Mouse (Mus musculus): Measurements from ENCODE around the gene Fbxo17.
"Not testable (repeated sequence)": the region's sequence is repeated elsewhere in the genome, so short reads cannot be mapped to it uniquely, and the experiment has no call there.

The Fbxo17 gene

DNA sequence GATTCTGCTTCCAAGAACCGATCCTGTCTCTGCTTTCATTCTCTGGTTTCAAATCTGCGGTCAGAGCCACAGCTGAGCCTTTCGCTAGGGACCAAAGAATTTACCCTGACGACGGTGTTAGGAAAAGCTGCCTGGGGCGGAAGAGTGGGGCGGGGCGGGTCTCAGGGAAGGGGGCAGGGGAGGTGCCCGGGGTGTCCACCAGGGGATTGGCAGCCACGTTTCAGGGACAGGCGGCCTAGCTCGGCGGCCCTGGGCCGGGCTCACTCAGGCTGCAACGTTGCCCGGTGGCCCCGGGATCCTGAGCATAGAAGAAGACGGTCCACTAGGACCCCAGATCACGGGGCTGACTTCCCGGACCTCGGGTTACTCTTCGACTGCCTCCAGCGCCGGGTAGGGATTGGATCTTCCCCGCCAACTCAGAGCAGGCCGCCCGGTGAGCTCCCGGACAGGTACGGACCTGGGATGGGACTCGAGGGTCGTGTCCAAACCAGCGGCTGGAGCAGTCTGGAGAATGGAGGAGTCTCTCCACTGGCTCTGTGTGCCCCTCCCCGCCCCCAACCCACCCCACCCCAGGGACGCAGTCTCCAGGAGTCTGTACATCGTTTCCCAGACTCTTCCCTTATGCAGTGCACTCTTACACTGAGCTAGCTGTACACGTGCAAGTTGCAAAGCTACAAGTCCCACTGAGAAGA, at the start of gene Fbxo17:
Fbxo17 (plus strand) TSS at position 215 of the 692 bp plus-strand sequence.
- DNase-seq (ENCODE audit: extremely low spot score) = peak; percentile 80

DNA sequence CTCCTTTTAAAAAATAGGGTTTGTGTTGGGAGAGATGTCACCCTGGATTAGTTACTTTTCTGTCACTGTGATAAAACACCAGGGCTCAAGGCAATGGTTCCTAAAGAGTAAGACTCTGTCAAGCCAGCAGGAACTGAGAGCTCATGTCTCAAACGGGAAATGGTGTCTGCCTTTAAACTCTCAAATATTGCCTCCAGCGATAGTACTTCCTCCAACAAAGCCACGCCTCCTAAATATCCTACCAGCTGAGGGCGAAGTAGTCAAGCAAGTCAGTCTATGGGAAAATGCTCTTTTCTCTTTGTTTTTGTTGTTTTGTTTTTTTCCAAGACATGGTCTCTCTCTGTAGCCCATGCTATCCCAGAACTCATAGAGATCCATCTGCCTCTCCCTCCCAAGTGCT, 45.4 kb upstream of the Fbxo17 start:
- no peak for DNase-seq (ENCODE audit: extremely low spot score)

DNA sequence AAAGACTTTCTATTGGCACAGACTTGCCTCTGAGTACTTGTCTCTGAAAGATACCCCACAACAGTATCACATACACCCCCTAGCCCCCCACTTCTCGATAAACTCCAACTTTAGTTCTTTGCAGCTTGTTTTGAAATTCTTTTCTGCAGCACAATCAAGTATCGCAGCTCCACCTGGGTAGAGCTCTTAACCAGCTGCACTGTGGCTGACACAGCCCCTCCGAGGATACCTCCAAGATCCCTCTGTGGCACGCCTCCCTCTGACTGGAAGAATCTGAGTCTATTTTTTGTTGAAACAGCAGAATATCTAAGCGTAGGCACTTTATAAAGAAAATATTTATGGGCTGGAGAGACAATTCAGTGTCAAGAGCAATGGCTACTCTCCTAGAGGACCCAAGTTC, 44.3 kb upstream of the Fbxo17 start:
- DNase-seq (ENCODE audit: extremely low spot score) = no peak

DNA sequence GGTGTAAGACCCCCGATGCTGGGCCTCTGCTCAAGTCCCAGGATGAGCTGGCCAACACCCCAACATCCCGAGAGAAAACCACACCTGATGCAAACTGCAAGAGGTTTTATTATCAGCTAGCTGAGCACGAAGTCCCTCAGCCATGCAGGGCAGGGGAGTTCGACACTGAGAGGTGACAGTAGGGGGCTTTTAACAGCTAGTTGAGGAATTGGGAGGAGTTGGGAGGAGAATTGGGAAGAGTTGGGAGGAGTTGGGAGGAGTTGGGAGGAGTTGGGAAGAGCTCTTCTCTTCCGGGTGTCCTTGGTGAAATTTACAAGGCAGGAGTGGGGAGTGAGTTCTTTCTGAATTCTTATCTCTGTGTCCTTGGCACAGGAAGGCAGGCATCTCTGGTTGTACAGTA, 43.8 kb upstream of the Fbxo17 start:
- DNase-seq (ENCODE audit: extremely low spot score) = not testable (repeated sequence)

DNA sequence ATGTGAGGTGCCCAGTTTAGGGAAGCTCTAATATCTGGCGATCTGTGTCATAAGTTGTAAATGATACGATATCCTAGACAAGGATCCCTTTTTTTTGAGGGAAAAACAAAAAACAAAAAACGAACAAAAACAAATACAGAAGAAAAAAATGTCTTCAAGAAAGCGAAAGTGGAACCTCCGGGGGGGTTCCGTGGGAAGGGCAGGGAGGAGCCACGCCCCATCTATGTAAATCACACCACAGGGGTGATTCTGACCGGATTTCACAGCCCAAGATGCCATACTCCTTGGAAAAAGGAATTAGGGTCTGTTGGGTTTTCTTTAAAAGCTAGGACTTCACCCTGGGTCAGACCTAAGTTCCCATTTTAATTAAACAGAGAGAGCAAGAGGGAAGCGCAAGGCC, 41.6 kb upstream of the Fbxo17 start:
- DNase-seq (ENCODE audit: extremely low spot score) = no peak

DNA sequence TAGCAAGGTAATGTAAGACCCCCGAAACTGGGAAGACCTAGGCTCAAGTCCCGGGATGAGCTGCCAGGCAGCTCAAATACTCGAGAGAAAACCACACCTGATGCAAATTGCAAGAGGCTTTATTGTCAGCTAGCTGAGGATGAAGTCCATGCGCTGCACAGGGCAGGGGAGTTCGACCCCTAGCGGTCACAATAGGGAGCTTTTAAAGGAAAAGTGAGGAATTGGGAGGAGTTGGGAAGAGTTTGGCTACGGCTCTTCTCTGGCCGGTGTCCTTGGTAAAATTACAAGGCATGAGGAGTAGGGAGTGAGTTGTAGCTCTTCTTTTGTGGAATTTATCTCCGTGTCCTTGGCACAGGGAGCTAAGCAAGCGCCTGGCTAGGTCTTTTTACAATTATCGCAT, 40.9 kb upstream of the Fbxo17 start:
- DNase-seq (ENCODE audit: extremely low spot score) = peak; percentile 27

DNA sequence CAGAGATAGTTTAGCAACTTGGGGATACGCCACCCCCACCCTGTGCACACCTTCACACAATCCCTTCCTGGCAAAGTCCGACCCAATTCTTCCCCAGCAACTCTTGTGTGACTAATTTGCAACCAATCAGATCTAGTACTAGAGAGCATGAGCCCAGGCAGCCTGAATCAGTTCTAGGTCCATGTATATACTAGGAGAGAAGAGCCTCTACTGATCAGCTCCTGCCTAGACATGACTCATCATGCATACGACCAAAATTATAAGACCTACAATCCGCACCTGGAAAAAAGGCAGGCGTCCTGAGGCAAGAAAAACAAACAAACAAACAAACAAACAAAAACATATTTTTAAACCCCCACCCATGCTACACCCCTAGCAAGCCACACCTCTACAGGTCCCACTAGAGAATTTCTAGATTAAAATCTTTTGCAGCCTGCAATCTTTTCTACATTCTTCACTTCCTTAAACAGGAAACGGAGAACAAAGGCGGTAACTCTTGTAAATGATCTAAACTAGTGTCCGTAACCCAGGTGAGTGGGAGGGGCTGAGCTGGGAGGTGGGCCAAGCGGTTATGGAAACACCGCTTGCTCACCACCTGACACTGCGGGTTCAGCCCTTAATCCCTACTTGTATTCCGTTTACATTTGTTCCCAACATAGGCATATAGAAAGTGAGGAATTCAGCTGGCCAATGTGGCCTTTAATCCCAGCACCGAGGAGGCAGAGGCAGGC, 39.6 kb upstream of the Fbxo17 start:
- no peak for DNase-seq (ENCODE audit: extremely low spot score)

DNA sequence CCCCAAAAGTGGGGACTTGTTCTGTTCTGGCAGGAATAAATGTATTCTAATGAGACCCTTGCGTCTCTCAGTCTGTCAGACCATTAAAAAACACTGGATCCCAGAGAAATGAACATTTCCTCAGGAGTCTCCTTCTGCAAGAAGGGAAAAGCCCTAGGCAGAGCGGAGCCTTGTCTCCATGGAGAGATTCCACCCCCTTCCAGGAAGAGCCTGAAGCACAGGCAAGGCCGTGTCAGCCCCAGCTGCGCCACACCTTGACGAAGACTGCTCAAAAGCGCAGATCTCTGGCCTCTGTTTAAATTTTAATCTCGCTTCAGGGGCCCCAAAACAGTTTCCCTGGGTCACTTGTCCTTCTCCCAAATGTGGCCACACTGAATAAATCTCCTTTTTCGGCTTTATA, 39.0 kb upstream of the Fbxo17 start:
- no peak for DNase-seq (ENCODE audit: extremely low spot score)

DNA sequence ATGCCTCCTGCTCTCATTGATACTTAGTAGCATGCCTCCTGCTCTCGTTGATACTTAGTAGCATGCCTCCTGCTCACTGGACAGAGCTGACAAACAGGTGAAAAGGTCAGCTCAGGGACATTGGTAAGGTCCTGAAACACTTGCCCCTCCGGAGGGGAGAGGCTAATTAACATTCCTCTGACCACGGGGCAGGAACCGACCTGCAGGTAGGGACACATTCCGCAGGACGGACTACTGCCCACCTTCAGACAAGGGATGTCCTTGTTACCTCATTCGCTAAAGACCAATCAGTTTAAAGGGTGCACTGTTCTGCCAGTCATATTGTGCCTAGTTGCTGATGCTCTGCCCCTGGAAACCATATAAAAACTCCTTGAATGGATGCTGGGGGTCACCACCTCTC, 25.5 kb upstream of the Fbxo17 start:
- no peak for DNase-seq (ENCODE audit: extremely low spot score)

DNA sequence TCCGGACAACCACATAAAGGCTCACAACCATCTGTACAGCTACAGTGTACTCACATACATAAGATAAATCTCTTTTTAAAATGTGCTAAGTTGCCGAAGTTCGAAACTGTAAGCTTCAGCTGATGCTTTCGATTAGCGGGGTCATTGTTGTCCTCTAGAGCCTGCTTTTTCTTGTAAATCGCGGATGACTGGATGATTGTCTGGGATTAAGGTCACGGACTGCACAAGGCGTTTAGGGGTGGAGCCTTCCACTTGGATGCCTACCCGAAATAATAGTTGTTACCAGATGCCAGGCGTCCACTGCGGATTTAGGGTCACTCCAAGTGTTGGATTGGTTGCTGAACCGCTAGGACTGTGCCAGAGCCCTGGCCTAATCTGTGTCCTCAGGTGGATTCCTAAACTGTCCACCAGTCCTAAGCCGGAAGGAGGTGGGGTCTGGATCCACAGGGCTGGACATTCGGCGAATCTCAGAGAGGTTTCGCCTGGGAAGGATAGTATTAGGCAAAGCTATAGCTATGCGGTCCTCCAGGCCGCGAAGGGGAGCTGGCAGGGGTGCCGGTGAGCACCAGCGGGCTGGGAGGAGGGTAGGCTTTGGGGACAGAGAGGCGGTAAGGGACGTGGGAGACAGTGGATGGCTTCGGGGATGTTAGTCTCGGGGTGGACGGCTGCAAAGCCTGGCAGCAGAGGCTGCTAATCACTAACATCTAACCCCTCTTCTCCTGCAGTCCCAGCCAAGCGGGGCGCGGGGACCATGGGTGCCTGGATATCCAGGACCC, 23.9 kb upstream of the Fbxo17 start, which contains the start of gene Fbxo27:
Fbxo27 (plus strand) TSS at position 305 of the 776 bp plus-strand sequence.
- peak; percentile 48 for DNase-seq (ENCODE audit: extremely low spot score)

DNA sequence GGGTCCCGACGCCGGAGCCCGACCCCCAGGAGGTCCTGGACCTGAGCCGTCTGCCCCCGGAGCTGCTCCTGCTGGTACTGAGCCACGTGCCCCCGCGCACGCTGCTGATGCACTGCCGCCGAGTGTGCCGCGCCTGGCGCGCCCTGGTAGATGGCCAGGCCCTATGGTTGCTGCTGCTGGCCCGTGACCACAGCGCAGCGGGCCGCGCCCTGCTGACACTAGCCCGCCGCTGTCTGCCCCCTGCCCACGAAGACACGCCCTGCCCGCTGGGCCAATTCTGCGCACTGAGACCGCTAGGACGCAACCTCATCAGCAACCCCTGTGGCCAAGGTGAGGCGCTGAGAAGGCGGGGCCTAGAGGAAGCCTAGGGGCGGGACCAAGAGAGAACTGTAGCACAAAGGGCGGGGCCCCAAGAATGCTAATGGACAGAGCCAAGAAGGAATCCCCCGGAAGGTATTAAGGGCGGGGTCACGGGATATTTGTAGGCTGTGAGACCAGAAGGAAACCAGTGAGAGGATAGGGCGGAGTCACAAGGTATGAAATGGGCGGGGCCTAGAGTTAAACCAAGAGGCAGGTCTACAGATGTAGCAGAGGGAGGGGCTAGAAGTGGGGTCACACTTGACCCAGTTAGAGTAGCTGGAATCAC, 23.2 kb upstream of the Fbxo17 start:
- peak; percentile 85 for DNase-seq (ENCODE audit: extremely low spot score)

DNA sequence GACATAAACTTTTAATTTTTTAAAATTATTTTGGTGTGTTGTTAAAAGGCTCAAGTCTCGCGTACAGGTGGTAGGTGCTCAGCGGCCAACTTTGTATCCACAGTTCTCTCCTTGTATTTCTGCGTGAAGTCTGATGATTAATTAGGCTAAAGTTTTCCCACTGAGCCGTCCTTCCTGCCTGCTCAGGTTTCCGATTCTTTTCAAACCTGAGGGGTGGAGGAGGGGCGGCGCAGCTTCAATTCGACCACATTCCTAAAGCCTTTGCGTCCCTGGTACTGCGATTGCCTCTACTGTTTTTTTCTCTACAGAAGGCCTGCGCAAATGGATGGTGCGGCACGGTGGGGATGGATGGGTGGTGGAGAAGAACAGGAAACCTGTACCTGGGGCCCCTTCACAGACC, 22.2 kb upstream of the Fbxo17 start:
- peak; percentile 48 for DNase-seq (ENCODE audit: extremely low spot score)

DNA sequence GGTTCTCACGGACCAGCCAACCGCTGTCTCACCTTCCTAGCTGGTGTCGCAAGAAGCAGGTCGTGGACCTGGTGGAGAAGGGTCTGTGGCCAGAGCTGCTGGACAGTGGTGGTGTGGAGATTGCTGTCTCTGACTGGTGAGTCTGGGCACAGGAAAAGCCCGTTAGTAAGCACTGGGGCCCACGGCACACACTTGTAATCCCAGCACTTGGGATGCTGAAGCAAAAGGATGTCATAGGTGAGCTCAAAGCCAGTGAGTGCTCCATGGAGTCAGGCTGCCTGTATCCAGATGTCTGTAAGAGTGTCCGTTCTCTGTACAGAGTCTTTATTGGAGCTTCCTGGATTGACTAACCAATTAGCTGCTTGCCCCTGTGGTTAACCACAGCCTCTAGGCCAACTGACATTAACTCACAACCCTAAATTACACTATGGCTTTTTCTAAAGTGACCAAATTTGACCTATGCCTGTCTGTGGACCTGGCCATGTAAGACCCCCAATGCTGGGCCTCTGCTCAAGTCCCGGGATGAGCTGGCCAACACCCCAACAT, 21.6 kb upstream of the Fbxo17 start:
- no peak for DNase-seq (ENCODE audit: extremely low spot score)

DNA sequence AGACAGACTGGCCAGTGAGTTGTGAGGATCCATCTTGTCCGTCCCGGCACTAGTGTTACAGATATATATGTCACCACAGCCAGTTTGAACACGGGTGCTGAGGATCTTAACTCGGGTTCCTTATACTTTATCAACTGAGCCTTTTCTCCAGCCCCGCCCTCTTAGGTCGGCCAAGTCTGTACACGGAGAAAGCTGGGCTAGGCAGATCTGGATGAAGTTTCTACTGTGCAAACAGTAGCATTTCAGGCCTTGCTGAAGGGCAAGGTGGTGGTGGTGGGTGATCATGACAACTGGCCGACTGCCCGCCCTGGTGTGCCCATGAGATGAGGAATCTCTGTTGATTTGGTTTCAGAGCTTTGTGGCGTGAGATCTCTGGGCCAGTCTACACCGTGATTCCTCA, 19.3 kb upstream of the Fbxo17 start:
- DNase-seq (ENCODE audit: extremely low spot score) = no peak

DNA sequence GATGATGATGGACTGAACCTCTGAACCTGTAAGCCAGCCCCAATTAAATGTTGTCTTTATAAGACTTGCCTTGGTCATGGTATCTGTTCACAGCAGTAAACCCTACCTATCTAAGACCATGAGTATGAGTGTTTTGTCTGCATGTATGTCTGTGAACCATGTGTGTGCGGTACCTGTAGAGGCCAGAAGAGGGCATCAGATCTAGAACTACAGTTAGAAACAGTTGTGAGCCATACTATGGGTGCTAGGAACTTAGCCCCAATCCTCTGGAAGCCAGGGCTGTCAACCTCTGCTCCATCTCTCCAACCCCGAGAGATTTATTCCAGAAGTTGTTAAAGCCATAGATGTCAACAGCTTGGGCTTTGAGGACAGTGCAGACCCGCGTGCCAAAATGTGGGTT, 16.3 kb upstream of the Fbxo17 start:
- no peak for DNase-seq (ENCODE audit: extremely low spot score)

DNA sequence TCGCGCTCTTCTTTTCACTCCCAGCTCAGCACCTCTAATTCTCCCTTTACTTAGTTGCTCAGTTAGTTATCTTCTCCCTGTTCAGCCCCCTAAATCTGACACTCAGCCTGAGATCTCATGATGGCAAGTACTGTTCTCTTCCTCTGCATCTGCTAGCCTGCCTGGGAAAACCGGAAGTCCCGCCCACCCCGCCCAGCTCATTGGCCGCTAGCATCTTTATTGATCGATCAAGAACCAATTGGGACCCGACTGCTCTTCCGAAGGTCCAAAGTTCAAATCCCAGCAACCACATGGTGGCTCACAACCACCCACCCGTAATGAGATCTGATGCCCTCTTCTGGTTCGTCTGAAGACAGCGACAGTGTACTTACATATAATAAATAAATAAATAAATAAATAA, 15.3 kb upstream of the Fbxo17 start:
- not testable (repeated sequence) for DNase-seq (ENCODE audit: extremely low spot score)

DNA sequence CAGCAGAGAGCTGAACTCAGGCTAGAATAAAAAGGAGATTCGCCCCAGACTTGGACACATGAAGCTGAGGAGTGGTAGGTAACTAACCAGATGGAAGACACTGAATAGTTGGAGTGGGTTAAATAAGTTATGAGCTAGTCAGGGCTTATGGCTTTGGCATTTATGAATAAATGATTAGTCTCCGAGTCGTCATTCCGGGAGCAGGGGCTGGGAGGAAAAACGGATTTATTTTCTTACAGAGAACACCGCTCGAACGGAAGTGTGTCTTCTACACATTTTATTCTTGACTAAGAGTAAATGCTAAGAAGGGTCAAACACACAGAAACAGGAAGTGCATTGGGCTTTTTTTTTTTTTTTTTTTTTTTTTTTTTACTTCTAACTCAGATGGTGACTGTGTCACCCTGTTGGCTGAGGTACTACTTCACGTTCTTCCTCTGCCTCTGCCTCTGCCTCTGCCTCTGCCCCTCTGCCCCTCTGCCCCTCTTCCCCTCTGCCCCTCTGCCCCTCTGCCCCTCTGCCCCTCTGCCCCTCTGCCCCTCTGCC, 13.9 kb upstream of the Fbxo17 start:
- no peak for DNase-seq (ENCODE audit: extremely low spot score)

DNA sequence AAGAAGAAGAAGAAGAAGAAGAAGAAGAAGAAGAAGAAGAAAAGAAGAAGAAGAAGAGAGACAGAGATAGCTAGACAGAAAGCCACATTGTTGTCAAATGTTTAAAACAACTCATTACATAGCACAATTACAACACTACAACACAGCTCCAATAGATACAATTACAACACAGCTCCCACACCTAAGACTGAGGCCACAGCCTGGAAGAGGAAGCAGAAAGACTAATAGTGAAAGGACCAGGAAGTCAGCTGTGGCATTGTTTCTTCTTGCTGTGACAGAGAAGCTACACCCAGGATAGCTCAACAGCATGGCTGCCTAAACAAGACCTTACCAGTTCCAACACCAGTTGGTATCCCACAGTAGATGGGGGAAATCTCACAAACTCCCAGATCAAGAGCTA, 7.2 kb upstream of the Fbxo17 start:
- DNase-seq (ENCODE audit: extremely low spot score) = no peak

DNA sequence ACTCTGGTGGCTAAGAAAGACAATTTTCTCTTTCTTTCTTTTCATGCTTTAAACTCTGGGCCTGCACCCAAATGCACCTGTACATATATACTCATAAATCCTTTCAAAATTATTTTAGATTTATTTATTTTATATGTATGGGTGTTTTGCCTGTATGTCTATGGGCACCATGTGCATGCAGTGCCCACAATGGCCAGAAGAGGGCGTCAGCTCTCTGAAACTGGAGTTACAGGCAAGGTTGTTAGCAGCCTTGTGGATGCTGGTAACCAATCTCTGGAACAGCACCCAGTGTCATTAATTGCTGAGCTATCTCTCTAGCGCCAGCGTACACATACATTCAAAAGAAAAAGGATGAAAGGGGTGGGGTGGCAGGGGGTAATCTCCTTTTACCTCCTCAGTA, 5.6 kb upstream of the Fbxo17 start:
- no peak for DNase-seq (ENCODE audit: extremely low spot score)

DNA sequence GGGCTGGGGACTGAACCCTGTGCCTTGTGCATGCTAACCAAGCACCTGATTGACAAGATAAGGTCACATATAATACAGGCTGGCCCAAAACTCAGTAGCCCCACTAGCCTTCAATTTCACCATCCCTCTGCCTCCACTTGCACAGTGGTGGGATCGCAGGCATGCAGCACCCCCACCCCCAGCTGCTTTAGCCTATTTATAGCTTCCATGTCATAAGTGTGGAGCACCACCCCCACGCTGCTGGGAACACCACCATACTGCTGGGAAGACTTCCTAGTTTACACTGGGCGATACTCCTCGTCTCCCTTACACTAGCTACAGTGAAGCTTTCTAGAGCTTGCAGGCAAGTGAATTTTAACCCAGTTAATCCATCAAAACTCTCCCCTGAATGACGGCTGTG, 1.9 kb upstream of the Fbxo17 start:
- DNase-seq (ENCODE audit: extremely low spot score) = no peak

DNA sequence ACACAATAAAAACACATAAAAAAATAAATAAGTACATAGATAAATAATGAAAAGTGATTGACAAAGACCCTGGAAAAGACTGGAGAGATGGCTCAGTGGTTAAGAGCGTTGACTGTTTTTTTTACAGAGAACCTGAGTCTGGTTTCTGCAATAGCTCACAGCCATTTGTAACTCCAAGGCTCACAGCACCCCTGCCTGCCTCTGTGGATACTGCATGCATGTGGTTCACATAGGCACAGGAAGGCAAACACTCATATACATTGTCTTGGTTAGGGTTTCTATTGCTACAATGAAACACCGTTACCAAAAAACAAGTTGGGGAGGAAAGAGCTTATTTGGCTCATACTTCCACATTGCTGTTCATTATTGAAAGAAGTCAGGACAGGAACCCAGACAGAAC, 1.0 kb upstream of the Fbxo17 start:
- no peak for DNase-seq (ENCODE audit: extremely low spot score)

DNA sequence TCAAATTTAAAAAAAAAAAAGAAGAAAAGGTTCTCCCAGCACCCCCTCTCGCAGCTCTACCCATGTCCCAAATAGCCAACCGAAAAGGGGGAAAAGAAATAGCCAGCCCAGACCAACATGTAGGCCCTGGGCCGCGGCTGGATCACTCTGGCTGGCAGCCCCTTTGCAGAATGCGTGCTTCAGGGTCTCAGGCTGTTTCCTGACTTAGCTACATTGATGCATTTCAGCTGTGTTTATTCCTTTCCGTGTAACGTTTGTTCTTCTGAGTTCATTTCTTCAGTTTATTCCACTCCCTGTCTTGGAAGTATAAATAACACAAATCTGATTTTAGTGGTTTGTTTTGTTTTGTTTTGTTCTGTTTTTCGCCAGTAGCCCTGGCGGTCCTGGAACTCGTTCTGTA, 1.1 kb downstream of the Fbxo17 start:
- DNase-seq (ENCODE audit: extremely low spot score) = no peak

Data from embryo, embryonic 9.5 days (tissue).